Comparison of ENCODE assay signal across 30 mouse cellular contexts in genomic region chr1:89964426-89964825, GRCm38 (mm10). TPM values are rescaled to one million over a fixed set of nuclear protein-coding genes. Genes with fewer than 3 reads are reported as not detected.
DNase-seq lines count a peak whose midpoint lies in the region; ATAC-seq and TF ChIP-seq lines count a peak whose summit lies in the region.
"Had no signal": no experiment of that assay in that cellular context is flagged by ENCODE, and none has a peak within 500 bp of the region (broad histone marks: within the 10 kb centered on the region; RNA-seq: fewer than 3 reads in every experiment).

No protein-coding gene starts in this region.

- TF ChIP-seq CTCF in hindbrain, postnatal 0 days (IDR thresholded peaks at IDR 0.05; ENCODE audit: low read depth) = no peak

- H3K27me3 ChIP-seq in hindbrain, embryonic 11.5 days (ENCODE audit: control insufficient read depth, insufficient read depth, low read length) = peaks cover 20% of the 10 kb centered on the region
- no peaks in the 10 kb centered on the region for H3K27me3 ChIP-seq in hindbrain, postnatal 0 days (ENCODE audit: insufficient read depth, low read length)
- H3K27me3 ChIP-seq in midbrain, embryonic 13.5 days = peaks cover 80% of the 10 kb centered on the region
- H3K27me3 ChIP-seq in midbrain, embryonic 16.5 days (ENCODE audit: control insufficient read depth, insufficient read depth, low read depth, low read length) = peaks cover 17% of the 10 kb centered on the region
- H3K27me3 ChIP-seq in neural tube, embryonic 13.5 days = peaks cover 61% of the 10 kb centered on the region

- 38% methylated on average over 12 of the region's 12 CpGs for WGBS in hindbrain, embryonic 11.5 days
- 28% methylated on average over 12 of the region's 12 CpGs for WGBS in hindbrain, postnatal 0 days
- WGBS in midbrain, embryonic 13.5 days = 45% methylated on average over 12 of the region's 12 CpGs
- 34% methylated on average over 12 of the region's 12 CpGs for WGBS in midbrain, embryonic 16.5 days
- 20% methylated on average over 12 of the region's 12 CpGs for WGBS in neural tube, embryonic 13.5 days

- no peak for DNase-seq in hindbrain, embryonic 11.5 days (ENCODE audit: low spot score)
- DNase-seq in hindbrain, postnatal 0 days (ENCODE audit: low spot score) = no peak
- DNase-seq in retina, postnatal 1 day = peak; percentile 45
- DNase-seq in urinary bladder, postnatal 25 days (ENCODE audit: low spot score) = no peak
- DNase-seq: adrenal gland, adult 2 months; cerebellum, adult 11-12 months; cerebellum, postnatal 14 days; embryo, embryonic 11 days; gastrocnemius, postnatal 10 days; heart, adult 2 months; kidney, postnatal 4 days; liver, embryonic 13.5 days; lung, adult 2 months; lung, postnatal 14 days; right cerebral cortex, postnatal 4 days; thymus, postnatal 25 days had no signal

- H3K36me3 ChIP-seq in hindbrain, embryonic 11.5 days (ENCODE audit: control insufficient read depth, insufficient read depth, low read length) = no peaks in the 10 kb centered on the region
- no peaks in the 10 kb centered on the region for H3K36me3 ChIP-seq in hindbrain, postnatal 0 days (ENCODE audit: insufficient read depth, low read length)
- no peaks in the 10 kb centered on the region for H3K36me3 ChIP-seq in midbrain, embryonic 13.5 days
- no peaks in the 10 kb centered on the region for H3K36me3 ChIP-seq in midbrain, embryonic 16.5 days (ENCODE audit: control insufficient read depth, insufficient read depth, low read length)
- no peaks in the 10 kb centered on the region for H3K36me3 ChIP-seq in neural tube, embryonic 13.5 days
- H3K36me3 ChIP-seq: embryonic facial prominence, embryonic 13.5 days; kidney, embryonic 15.5 days; liver, embryonic 13.5 days; stomach, embryonic 15.5 days had no signal

- H3K4me1 ChIP-seq in hindbrain, embryonic 11.5 days (replicated peaks; ENCODE audit: control insufficient read depth, insufficient read depth, low read length) = peaks cover 8% of the 10 kb centered on the region
- H3K4me1 ChIP-seq in hindbrain, postnatal 0 days (ENCODE audit: insufficient read depth, low read length) = no peaks in the 10 kb centered on the region
- peaks cover 37% of the 10 kb centered on the region for H3K4me1 ChIP-seq in midbrain, embryonic 13.5 days (replicated peaks)
- H3K4me1 ChIP-seq in midbrain, embryonic 16.5 days (ENCODE audit: control insufficient read depth, insufficient read depth, low read length) = peaks cover 17% of the 10 kb centered on the region; the same call in 1 of the 2 replicates
- peaks cover 61% of the 10 kb centered on the region for H3K4me1 ChIP-seq in neural tube, embryonic 13.5 days (replicated peaks)

- 0 out of 2 replicates have a peak overlapping the region, but pooled peaks have one; percentile 27 for H3K27ac ChIP-seq in hindbrain, embryonic 11.5 days (ENCODE audit: low read depth, low read length)
- no peak overlapping the region for H3K27ac ChIP-seq in hindbrain, postnatal 0 days
- H3K27ac ChIP-seq in midbrain, embryonic 13.5 days = no peak overlapping the region
- no peak overlapping the region for H3K27ac ChIP-seq in midbrain, embryonic 16.5 days (ENCODE audit: low read length)
- peak overlapping the region; percentile 49 for H3K27ac ChIP-seq in neural tube, embryonic 13.5 days (replicated peaks)
- H3K27ac ChIP-seq: embryonic facial prominence, embryonic 13.5 days; forebrain, embryonic 13.5 days; heart, adult 2 months; kidney, embryonic 15.5 days; liver, embryonic 13.5 days; stomach, embryonic 15.5 days had no signal

- H3K4me3 ChIP-seq in hindbrain, embryonic 11.5 days (ENCODE audit: low read depth, low read length) = no peak overlapping the region
- no peak overlapping the region for H3K4me3 ChIP-seq in hindbrain, postnatal 0 days (ENCODE audit: low read length)
- H3K4me3 ChIP-seq in midbrain, embryonic 13.5 days (replicated peaks) = no peak overlapping the region
- no peak overlapping the region for H3K4me3 ChIP-seq in midbrain, embryonic 16.5 days (ENCODE audit: low read depth, low read length)
- no peak overlapping the region for H3K4me3 ChIP-seq in neural tube, embryonic 13.5 days
- H3K4me3 ChIP-seq: embryonic facial prominence, embryonic 13.5 days; erythroblast, embryonic 14.5 days; forebrain, embryonic 13.5 days; heart, adult 2 months; kidney, embryonic 15.5 days; liver, embryonic 13.5 days; stomach, embryonic 15.5 days had no signal

- H3K9ac ChIP-seq in hindbrain, embryonic 11.5 days (ENCODE audit: low read depth, low read length) = no peak overlapping the region
- H3K9ac ChIP-seq in hindbrain, postnatal 0 days (replicated peaks; ENCODE audit: low read length) = no peak overlapping the region
- H3K9ac ChIP-seq in midbrain, embryonic 13.5 days (replicated peaks) = no peak overlapping the region
- no peak overlapping the region for H3K9ac ChIP-seq in midbrain, embryonic 16.5 days (ENCODE audit: low read depth, low read length)
- H3K9ac ChIP-seq in neural tube, embryonic 13.5 days = peak overlapping the region; percentile 1; the same call in 1 of the 2 replicates
- H3K9ac ChIP-seq: embryonic facial prominence, embryonic 13.5 days; forebrain, embryonic 13.5 days; kidney, embryonic 15.5 days; liver, embryonic 13.5 days; stomach, embryonic 15.5 days had no signal

- no peaks in the 10 kb centered on the region for H3K9me3 ChIP-seq in hindbrain, embryonic 11.5 days (ENCODE audit: control insufficient read depth, low read length)
- no peaks in the 10 kb centered on the region for H3K9me3 ChIP-seq in hindbrain, postnatal 0 days (ENCODE audit: low read length)
- no peaks in the 10 kb centered on the region for H3K9me3 ChIP-seq in midbrain, embryonic 13.5 days
- no peaks in the 10 kb centered on the region for H3K9me3 ChIP-seq in midbrain, embryonic 16.5 days (replicated peaks; ENCODE audit: control insufficient read depth, low read length, poor library complexity, severe bottlenecking)
- no peaks in the 10 kb centered on the region for H3K9me3 ChIP-seq in neural tube, embryonic 13.5 days
- H3K9me3 ChIP-seq: embryonic facial prominence, embryonic 13.5 days; forebrain, embryonic 13.5 days; kidney, embryonic 15.5 days; liver, embryonic 13.5 days; stomach, embryonic 15.5 days had no signal

- no peak overlapping the region for H3K4me2 ChIP-seq in hindbrain, embryonic 11.5 days (replicated peaks; ENCODE audit: low read depth, low read length)
- no peak overlapping the region for H3K4me2 ChIP-seq in hindbrain, postnatal 0 days (ENCODE audit: low read depth, low read length)
- H3K4me2 ChIP-seq in midbrain, embryonic 13.5 days (replicated peaks) = no peak overlapping the region
- H3K4me2 ChIP-seq in midbrain, embryonic 16.5 days (ENCODE audit: low read length) = no peak overlapping the region
- no peak overlapping the region for H3K4me2 ChIP-seq in neural tube, embryonic 13.5 days
- H3K4me2 ChIP-seq: embryonic facial prominence, embryonic 13.5 days; forebrain, embryonic 13.5 days; kidney, embryonic 15.5 days; liver, embryonic 13.5 days; stomach, embryonic 15.5 days had no signal

- no peak for ATAC-seq in hindbrain, embryonic 11.5 days (ENCODE audit: low FRiP score)
- no peak for ATAC-seq in hindbrain, postnatal 0 days
- peak; percentile 22; the same call in 1 of the 2 replicates for ATAC-seq in midbrain, embryonic 13.5 days
- no peak for ATAC-seq in midbrain, embryonic 16.5 days
- ATAC-seq in neural tube, embryonic 13.5 days (ENCODE audit: low read depth) = peak; percentile 40; the same call in 1 of the 2 replicates
- ATAC-seq: forebrain, embryonic 13.5 days; intestine, postnatal 0 days had no signal

RNA-seq across cellular contexts. Expression of gene Gbx2, which starts 33.4 kb away (rescaled TPM):
- 30.0 and 36.2 TPM in 2 replicates for polyA plus RNA-seq in hindbrain, embryonic 11.5 days (2014; fragmentation: Nextera tagmentation; extraction: Ambion mirVana)
- 22.1 and 27.7 TPM in 2 replicates for total RNA-seq in hindbrain, postnatal 0 days (2014; rRNA removed)
- polyA plus RNA-seq in hindbrain, postnatal 0 days (2015; fragmentation: Nextera tagmentation; extraction: Ambion mirVana) = 25.6 and 26.9 TPM in 2 replicates
- 33.3 and 72.3 TPM in 2 replicates for polyA plus RNA-seq in midbrain, embryonic 13.5 days (2015; fragmentation: Nextera tagmentation; extraction: Ambion mirVana)
- 29.7 and 62.2 TPM in 2 replicates for polyA plus RNA-seq in midbrain, embryonic 16.5 days (2015; fragmentation: Nextera tagmentation; extraction: Ambion mirVana)
- polyA plus RNA-seq in neural tube, embryonic 13.5 days (2015; fragmentation: Nextera tagmentation; extraction: Ambion mirVana) = 42.7 and 44.6 TPM in 2 replicates
- total RNA-seq: adrenal gland, adult 2 months; adrenal gland, postnatal 4 days; gastrocnemius, postnatal 10 days; MEL had no signal
- polyA plus RNA-seq: adrenal gland, adult 2 months; erythroblast, embryonic 14.5 days; frontal cortex, adult 2 months had no signal

RNA-seq across cellular contexts. Expression of gene Asb18, which starts 50.0 kb away (rescaled TPM):
- polyA plus RNA-seq in hindbrain, embryonic 11.5 days (2014; fragmentation: Nextera tagmentation; extraction: Ambion mirVana) = 0.19 and 0.25 TPM in 2 replicates
- total RNA-seq in hindbrain, postnatal 0 days (2014; rRNA removed) = 1.2 and 7.6 TPM in 2 replicates
- polyA plus RNA-seq in hindbrain, postnatal 0 days (2015; fragmentation: Nextera tagmentation; extraction: Ambion mirVana) = 0.49 and 0.95 TPM in 2 replicates
- polyA plus RNA-seq in midbrain, embryonic 13.5 days (2015; fragmentation: Nextera tagmentation; extraction: Ambion mirVana) = 0.34 and 0.37 TPM in 2 replicates
- 0.39 and 0.52 TPM in 2 replicates for polyA plus RNA-seq in midbrain, embryonic 16.5 days (2015; fragmentation: Nextera tagmentation; extraction: Ambion mirVana)
- 0.71 and 0.90 TPM in 2 replicates for polyA plus RNA-seq in neural tube, embryonic 13.5 days (2015; fragmentation: Nextera tagmentation; extraction: Ambion mirVana)
- total RNA-seq: adrenal gland, adult 2 months; megakaryocyte progenitor cell, adult 5-6 weeks; MEL had no signal
- polyA plus RNA-seq: adrenal gland, adult 2 months; C2C12; embryonic facial prominence, embryonic 13.5 days; erythroblast, embryonic 14.5 days; intestine, postnatal 0 days; liver, embryonic 13.5 days; stomach, embryonic 15.5 days had no signal

Comparison
In these comparisons a context has a peak if more than half of its experiments do, and no peak if none do; other contexts are left out.
1. ATAC-seq: peak in midbrain, embryonic 13.5 days (single experiment) and neural tube, embryonic 13.5 days (single experiment); none in hindbrain, embryonic 11.5 days (single experiment), hindbrain, postnatal 0 days (single experiment) and midbrain, embryonic 16.5 days (single experiment).
2. H3K27ac ChIP-seq: peak in hindbrain, embryonic 11.5 days (single experiment) and neural tube, embryonic 13.5 days (single experiment); none in hindbrain, postnatal 0 days (single experiment), midbrain, embryonic 13.5 days (single experiment) and midbrain, embryonic 16.5 days (single experiment).